Mouse (Mus musculus) adrenal gland, postnatal 4 days (tissue): ENCODE measurements around the gene Pafah1b2. TPM values are rescaled to one million over a fixed set of nuclear protein-coding genes. Genes with fewer than 3 reads are reported as not detected.

ENCODE experiments used
- DNase-seq, 2 experiments: peaks; one replicate each; pipeline ENCODE4 v3.0.0; 2021 to 2022; ENCODE audit warnings: low spot score in 2 of 2, mixed read lengths in 2 of 2
- long read RNA-seq, 2 experiments: library from polyadenylated mRNA; stranded (forward); transcript quantifications; one replicate each; pipeline ENCODE4 v2.0.0; 2021
- total RNA-seq, 2 experiments: library from RNA; stranded (reverse); gene quantifications; 2 replicates each; pipeline ENCODE4 v1.2.3; 2021

Gene Pafah1b2
- 100 to 1,000 TPM; 154 to 163 TPM for total RNA-seq
- long read RNA-seq, experiment 1, full-length matches to known transcripts: 66 of 78 reads
- long read RNA-seq, experiment 1, partial matches to known transcripts: 2 of 78 reads
- long read RNA-seq, experiment 1, other reads (novel, unspliced or antisense): 10 of 78 reads
- long read RNA-seq, experiment 2, full-length matches to known transcripts: 148 of 181 reads
- long read RNA-seq, experiment 2, partial matches to known transcripts: 3 of 181 reads
- long read RNA-seq, experiment 2, other reads (novel, unspliced or antisense): 30 of 181 reads

- DNase-seq: peak; percentile 94
Measured at GRCm38 (mm10) chr9:46012091-46013008, at the start of gene Pafah1b2, which contains the start of gene Sik3. Gene Pafah1b2, minus strand, starts transcription at chr9:46012690. Gene Sik3, plus strand, starts transcription at chr9:46012820.

DNA sequence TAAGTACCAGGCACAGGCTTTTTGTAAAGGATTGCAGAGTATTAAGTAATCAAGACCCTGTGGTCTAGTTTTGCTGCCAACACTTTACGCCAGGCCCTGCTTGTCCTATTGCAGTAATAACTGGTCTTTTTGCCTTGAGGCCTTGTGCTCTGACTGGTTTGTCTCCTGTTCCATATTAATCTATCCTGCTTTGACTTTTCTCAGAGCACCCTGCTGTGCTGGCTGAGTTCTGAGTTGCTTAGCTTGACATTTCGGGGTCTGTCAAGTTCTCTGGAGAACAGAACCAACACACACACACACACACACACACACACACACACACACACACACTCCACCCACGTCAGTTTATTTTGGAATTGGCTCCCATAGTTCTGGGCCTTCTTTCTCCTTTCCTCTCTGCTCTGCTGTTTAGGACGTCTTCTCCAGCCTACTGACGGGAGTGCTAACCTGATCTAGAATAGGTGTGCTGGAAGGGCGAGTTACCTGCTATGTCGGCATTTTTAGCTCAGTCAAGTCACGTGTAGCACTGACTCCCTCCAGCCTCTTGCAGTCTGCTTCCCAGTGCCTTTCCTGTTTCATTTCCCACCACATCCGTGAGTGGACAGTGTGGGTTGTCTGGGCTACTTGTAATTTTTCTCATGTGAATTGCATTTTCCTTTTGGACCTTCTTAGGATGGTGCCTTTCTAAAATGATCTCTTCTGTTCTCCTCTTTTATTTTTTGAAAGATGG lies 49.4 kb upstream of the Pafah1b2 start:
- no peak for DNase-seq

DNA sequence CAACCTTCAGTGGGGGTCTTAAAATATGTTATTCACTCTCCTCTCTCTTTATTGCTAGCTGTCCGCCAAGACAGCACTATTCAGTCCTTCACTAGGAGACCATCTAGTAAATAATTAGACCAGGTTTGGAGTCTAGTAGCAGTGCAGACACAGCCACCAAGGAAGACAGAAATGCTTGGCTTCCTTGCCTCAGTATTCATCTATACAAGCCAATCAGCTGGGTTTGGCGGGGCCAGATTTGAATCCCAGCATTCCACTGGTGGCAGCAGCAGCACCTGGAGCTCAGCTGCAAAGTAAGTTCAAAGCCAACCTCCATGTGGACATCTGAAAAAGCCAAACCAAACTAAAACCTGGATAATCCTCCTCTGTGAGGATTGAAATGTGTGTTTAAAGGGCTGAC lies 47.8 kb upstream of the Pafah1b2 start:
- no peak for DNase-seq

GRCm38 (mm10) chr9:46058065-46058464 lies 45.6 kb upstream of the Pafah1b2 start:
- DNase-seq: no peak

DNA sequence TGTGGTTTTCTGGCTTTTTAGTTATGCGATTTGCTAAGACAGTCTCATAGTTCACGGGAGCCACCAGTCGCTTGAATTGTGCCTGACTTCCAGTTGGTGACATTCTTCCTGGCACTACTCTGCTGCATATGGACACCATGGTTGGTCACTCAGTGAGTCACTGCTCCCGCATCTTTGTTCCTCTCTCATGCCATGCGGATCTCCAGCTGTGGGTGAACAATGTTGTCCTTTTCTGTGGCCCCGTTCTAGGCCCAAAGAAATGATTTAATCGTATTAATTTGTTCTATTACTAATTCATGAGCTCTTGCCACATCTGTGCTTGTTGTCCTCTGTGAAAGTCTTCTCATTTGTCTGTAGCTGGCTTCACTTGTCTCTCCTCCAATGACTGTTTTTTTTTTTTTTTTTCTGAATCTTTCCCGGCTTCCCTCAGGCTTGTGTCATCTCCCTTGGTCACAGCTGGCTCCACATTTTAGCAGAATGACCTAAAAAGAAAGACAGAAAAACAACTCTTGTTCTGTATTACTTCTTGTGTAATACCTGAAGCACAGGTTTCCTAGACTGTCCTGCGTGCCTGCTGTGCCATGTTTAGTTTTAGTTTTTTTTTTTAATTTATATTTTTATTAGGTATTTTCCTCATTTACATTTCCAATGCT lies 40.6 kb upstream of the Pafah1b2 start:
- no peak for DNase-seq

DNA sequence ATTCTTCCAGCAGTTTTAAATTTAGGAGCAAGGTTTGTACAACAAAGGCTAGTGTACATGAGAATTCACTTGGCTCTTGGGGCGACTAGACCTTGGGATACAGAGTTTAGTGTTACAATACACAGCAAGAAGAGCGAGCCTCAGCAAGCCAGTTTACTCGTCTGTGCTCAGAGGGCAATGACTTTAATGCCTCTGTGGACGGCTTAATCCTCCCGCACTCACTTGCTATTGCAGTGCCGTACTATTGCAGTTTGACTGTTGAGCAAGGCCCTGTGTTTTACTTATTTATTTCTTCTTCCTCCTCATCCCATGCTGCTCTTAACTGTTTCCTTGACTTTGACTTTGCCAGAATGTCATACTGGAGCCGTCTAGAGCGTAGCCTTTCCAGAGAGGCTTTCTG lies 37.7 kb upstream of the Pafah1b2 start:
- DNase-seq: no peak

- DNase-seq: no peak
Measured at GRCm38 (mm10) chr9:46049525-46049924, 37.0 kb upstream of the Pafah1b2 start.

DNA sequence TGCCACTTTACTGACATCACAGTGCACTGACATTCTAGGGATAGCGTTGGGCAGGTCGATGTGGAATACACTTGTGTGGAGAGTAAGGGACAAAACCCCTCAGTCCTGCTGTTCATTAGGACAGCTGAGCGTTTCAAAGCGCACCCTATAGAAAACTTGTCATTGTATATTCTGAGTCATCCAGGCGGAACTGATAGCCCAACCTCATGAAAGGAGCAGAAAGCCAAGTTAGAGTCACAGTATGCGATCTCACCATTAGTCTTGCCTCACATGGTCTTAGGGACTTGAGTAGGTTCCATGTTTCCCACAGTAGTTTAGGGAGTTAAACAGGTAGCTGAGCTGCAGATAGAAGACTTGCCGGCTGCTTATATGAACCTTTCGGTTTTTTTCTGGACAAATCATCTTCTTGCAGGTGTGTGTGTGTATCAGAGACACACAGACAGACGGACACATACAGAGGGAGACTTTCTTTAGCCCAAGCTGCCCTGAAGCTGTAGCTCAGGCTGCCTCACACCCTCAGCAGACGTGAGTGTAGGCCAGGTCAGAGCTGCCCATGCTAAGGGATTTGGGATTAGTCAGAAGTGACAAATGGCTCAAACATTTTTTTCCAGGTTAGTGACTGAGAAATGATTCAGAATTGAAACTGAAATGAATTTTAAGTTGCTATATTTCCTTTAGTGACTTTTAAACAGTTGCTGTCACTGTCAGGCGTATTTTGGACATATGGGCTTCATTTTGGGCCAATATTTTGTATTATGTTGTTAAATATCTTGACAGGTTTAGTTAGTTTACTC lies 34.4 kb upstream of the Pafah1b2 start:
- no peak for DNase-seq

DNA sequence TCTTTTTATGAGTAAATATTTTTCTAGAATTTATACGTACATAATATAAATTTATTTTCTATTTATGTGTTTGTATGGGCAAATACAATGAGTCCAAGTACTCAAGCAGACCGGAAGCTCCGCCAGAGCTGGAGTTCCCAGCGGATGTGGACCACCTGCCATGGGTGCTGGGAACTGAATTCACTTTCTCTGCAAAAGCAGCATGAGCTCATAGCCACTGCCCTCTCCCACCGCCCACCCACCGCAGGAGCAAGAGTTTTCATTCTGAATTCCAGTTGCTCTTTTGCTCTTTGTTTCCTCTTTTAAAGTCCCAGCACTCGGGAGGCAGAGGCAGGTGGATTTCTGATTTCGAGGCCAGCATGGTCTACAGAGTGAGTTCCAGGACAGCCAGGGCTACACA lies 31.1 kb upstream of the Pafah1b2 start:
- no peak for DNase-seq

GRCm38 (mm10) chr9:46042387-46042786 lies 29.9 kb upstream of the Pafah1b2 start:
- no peak for DNase-seq

GRCm38 (mm10) chr9:46041186-46041585 lies 28.7 kb upstream of the Pafah1b2 start:
- DNase-seq: no peak

DNA sequence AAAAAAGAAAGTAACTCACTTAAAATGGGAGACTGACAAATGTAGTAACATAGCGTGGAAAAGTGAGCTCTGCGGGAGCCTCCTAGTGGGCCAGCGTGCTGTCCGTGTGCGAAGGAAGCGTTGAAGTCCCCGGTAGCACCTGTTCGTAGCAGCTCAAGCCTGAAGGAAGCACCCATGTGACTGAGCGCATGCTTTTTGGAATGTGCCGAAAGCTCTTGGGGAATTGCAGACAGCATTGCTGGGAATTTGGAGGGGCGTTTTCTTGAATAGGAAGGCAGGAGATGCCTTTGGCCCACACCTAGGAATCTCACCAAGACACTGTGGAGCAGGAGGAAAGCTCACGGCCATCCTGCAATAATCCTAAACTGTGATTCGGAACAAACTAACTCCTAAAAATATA lies 26.3 kb upstream of the Pafah1b2 start:
- no peak for DNase-seq

GRCm38 (mm10) chr9:46036881-46037280 lies 24.4 kb upstream of the Pafah1b2 start:
- DNase-seq: no peak

DNA sequence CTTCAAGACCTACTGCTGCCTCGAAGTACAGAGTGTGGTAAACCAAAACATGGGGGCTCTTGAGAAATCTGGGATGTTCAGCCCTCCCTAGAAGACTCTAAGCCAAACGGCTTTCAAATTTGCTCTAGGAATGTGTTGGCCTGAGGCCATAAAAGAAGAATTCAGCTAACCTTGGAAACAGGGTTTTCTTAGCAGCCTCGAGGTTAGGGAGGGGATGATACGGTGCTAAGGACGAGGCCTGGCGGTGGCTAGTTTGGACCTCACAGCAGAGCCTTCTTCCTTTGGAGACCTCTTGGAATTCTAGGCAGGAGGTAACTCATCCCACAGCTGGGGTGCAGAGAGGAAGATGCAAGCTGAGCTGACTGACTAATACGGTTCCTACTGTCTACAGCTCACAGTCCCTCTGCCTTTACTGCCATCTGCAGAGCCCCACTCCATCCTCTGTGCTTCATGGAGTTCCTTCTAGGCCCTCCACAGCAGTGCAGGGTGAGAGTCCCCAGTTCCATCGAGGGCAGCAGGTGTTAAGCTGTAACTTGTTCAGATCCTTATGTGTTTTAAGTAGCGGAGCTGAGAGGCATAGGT lies 22.9 kb upstream of the Pafah1b2 start:
- DNase-seq: no peak

DNA sequence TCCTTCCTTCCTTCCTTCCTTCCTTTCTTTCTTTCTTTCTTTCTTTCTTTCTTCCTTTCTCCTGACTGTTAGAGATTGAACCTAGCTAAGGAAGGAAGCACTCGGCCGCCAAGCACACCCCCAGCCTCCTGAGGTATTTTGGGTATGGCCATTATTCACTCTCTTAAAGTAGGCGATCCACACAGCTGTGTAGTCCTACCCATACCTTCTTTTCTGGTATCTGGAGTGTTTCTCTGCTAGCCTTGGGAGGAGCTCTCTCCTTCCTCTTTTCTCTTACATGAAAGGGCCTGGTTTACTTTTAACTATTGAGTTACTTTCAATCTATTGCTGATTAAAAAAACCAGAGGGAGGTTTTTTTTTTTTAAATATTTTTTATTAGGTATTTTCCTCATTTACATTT lies 21.4 kb upstream of the Pafah1b2 start:
- DNase-seq: no peak

DNA sequence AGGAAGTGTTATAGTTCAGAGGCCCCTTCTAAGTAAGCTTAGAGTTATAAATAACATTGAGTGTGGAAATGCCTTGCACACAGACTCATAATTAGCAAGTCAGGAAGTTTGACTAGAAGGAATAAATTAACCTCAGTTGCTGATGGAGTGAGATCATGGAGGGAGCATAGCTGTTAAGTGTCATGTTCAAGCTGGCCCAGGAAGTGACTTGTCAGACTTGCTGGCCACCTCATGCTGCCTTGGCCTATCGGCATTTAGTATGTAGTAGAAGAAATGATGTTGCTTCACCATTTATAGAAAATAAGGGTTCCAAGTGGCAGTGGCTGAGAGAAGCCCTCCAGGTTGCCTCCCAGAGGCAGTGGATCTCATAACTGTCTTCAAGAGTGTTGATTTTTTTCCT lies 20.6 kb upstream of the Pafah1b2 start:
- DNase-seq: no peak

- no peak for DNase-seq
Measured at GRCm38 (mm10) chr9:46032190-46032589, 19.7 kb upstream of the Pafah1b2 start.

GRCm38 (mm10) chr9:46030968-46031367 lies 18.5 kb upstream of the Pafah1b2 start:
- DNase-seq: no peak

DNA sequence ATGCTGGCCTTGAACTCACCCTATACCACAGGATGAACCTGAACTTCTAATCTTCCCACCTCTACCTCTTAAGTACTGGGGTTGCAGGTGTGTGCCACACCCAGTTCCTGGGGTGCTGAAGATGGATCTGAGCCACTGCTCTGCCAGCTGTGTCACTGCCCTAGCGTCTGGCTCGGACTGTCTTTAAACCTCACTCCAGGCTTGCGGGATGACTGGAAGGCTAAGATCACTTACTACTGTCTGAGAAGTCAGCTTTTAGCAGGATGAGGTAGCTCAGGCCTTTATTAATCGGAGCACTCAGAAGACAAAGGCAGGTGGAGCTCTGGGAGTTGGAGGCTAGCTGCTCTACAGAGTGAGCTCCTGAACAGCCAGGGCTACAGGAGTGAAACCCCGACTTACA lies 17.7 kb upstream of the Pafah1b2 start:
- no peak for DNase-seq

GRCm38 (mm10) chr9:46029534-46029933 lies 17.0 kb upstream of the Pafah1b2 start:
- no peak for DNase-seq
